Mouse (Mus musculus): ENCODE data around the gene Vmn2r85.
"Not testable (repeated sequence)": the region's sequence is repeated elsewhere in the genome, so short reads cannot be mapped to it uniquely, and the experiment has no call there.

Vmn2r85 gene

DNA sequence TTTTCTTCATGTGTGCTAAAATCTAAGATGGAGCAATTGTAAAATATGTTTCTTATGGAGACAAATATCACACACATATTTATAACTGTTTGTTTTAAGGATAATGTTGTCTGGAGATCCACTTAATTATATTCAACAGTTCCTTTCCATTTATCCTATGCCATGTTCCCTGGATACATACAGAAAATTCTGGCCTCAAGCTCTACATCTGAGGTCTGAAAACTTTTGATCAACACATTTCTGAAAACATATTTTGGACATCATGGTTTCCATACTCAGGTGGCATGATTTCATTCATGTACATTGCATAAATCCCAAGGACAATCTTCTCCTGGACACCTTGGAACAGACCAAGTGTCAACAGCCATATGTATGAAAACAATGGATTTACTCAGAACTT is at the start of gene Vmn2r85:
Gene Vmn2r85, minus strand, starts transcription at position 101 of the 400 bp plus-strand sequence.
- DNase-seq (ENCODE audit: low read depth, low spot score): not testable (repeated sequence)

DNA sequence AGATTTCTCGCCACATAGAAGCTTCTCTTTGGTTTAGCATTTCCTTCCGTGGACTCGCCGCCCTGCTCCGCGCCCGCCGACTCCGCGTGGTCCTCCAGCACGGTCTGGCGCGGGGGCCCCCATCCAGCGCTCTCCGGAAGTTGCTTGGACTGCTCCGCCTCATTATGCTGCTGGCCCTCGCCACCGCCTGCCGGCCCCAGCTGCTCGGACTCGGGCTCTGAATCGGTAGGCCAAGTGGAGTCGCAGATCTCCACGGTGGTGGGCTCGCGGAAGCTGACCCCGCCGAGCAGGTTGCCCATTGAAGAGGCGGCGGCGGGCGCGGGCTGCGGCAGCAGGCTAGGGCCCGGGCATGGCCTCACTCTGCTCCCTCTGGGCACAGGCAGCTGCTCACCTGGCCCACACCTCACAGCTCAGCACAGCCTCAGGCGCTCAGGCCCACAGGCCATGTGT is 40.8 kb upstream of the Vmn2r85 start:
- DNase-seq (ENCODE audit: low read depth, low spot score): peak; percentile 61

DNA sequence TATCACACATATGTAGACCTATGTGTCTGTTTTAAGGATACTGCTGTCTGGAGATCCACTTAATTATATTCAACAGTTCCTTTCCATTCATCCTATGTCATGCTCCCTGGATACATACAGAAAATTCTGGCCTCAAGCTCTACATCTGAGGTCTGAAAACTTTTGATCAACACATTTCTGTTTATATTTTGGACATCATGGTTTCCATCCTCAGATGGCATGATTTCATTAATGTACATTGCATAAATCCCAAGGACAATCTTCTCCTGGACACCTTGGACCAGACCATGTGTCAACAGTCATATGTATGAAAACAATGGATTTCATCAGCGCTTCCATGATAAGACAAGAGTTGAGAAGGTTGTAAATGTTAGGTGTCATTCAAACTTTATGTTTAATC is 26.4 kb upstream of the Vmn2r85 start, which contains the start of gene Vmn2r86:
Gene Vmn2r86, minus strand, starts transcription at position 101 of the 400 bp plus-strand sequence.
- DNase-seq (ENCODE audit: low read depth, low spot score): not testable (repeated sequence)

DNA sequence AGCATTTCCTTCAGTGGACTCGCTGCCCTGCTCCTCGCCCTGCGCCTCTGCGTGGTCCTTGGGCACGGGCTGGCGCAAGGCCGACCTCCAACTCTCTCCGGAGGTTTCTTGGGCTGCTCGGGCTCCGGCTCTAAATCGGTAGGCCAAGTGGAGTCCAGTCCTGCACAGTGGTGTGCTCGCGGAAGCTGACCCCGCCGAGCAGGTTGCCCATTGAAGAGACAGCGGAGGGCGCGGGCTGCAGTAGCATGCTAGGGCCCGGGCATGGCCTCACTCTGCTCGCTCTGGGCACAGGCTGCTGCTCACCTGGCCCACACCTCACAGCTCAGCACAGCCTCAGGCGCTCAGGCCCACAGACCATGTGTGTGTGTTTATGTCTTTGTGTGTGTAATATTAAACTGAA is 15.3 kb upstream of the Vmn2r85 start:
- peak; percentile 11 for DNase-seq (ENCODE audit: low read depth, low spot score)

DNA sequence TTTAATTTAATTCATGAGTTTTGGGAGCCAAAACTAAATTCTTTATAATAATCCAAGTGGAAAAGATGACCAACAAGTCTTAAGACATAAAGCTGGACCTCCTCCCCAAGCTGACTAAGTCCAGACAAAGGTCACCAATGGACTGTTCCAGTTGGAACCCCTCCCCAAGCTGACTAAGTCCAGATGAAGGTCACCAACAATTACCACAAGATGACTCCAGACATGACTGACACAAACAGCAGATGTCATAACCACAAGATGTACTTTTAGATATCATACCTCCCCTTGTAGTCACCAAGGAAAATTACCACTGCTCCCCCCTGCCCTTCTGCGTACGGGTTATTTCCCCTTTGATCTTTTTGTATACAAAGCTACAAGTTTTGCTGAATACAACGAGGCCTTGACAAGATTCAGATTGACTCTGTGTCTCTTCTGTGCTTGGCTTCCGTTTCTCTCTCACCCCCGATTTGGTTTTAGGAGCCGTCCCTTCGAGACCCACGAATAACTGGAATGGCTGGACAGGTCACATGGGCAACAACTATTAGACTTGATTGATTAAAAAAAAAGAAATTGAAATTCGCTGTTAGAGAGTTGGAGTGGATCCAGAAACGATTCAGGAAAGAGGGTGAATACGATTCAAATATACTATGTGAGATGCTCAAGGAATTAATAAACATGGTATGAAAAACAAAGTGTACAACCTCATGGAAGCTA is 4.8 kb upstream of the Vmn2r85 start:
- not testable (repeated sequence) for DNase-seq (ENCODE audit: low read depth, low spot score)

DNA sequence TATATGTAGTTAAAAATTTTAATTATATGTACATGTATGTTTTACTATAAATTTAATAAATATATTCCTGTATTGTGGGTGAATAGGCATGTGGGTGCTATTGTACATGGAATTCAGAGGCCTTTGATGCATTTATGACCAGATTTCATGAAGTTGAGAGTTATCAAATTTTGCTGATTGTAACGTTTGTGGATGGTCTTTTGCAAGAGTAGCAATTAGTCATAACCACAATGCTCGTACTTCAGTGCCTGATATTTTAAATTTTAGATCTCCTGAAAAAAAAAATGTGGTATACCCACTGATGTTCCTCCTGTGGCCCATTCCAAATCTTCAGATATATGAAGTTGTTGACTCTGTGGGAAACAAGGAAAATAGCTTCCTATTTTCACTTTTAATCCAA is 7.1 kb downstream of the Vmn2r85 start:
- not testable (repeated sequence) for DNase-seq (ENCODE audit: low read depth, low spot score)

- DNase-seq (ENCODE audit: low read depth, low spot score): peak; percentile 49
Measured at GRCm38 (mm10) chr10:130420401-130420800, 9.1 kb downstream of the Vmn2r85 start.

DNA sequence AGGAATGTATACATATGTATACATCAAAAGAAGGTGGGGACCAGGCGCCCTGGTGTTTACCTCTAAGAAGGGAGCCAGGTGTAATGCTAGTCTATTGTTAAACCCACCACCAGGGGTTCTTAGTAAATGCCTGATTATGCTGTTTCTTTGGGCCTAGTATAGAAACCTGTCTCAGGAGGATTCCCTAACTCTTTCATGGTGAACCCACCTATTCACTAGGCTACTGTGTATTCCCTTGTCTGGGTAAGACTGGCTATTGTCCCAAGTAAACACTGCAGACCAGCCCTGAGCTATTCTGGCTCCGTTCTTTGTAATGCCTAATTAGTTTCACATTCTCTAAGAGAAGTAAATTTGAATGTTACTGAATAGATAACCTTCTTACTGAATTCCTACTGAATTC is 9.5 kb downstream of the Vmn2r85 start:
- DNase-seq (ENCODE audit: low read depth, low spot score): peak; percentile 85

DNA sequence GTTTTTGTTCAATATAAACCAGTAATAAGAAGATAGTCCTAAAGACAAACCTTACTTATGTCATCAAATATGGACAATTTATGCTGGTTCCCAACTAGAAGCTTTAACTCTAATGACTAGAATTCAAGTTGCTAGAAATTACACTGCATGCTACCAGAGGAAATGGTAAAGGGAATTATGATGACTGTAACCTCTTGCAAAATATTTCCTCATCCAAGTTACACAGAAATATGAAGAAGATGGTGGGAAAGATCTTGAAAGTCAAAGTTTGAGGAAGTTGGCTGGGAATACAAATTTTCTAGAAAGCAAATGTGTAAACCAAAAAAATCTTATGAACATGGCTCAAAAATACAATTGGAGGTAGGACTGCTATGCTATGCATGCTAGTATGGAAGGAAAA is 13.2 kb downstream of the Vmn2r85 start:
- not testable (repeated sequence) for DNase-seq (ENCODE audit: low read depth, low spot score)

DNA sequence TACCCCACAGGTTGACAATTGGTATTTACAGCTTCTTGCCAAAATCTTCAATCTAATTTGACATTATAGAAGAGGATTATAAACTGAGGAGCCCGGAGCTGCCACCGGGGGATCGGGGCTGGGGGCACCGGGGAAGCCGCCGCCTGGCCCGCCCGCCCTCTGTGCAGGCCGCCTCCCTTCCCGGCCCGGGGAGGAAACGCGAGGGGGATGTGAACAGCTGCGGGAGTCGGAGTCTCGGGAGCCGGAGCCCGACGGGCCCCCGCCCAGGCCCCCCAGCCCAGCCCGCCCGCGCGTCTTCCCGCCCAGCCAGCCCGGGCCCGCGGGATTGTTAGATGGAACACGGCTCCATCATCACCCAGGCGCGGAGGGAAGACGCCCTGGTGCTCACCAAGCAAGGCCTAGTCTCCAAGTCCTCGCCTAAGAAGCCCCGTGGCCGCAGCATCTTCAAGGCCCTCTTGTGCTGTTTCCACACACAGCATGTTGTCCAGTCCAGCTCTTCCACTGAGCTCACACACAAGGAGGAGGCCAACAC is 17.3 kb downstream of the Vmn2r85 start:
- DNase-seq (ENCODE audit: low read depth, low spot score): not testable (repeated sequence)

DNA sequence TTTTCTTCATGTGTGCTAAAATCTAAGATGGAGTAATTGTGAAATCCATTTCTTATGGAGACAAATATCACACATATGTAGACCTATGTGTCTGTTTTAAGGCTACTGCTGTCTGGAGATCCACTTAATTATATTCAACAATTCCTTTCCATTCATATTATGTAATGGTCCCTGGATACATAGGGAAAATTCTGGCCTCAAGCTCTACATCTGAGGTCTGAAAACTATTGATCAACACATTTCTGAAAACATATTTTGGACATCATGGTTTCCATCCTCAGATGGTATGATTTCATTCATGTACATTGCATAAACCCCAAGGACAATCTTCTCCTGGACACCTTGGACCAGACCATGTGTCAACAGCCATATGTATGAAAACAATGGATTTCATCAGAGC is 35.3 kb downstream of the Vmn2r85 start, which contains the start of gene Vmn2r84:
Gene Vmn2r84, minus strand, starts transcription at position 101 of the 400 bp plus-strand sequence.
- DNase-seq (ENCODE audit: low read depth, low spot score): no peak

- no peak for DNase-seq (ENCODE audit: low read depth, low spot score)
Measured at GRCm38 (mm10) chr10:130375145-130375544, 54.4 kb downstream of the Vmn2r85 start.

DNA sequence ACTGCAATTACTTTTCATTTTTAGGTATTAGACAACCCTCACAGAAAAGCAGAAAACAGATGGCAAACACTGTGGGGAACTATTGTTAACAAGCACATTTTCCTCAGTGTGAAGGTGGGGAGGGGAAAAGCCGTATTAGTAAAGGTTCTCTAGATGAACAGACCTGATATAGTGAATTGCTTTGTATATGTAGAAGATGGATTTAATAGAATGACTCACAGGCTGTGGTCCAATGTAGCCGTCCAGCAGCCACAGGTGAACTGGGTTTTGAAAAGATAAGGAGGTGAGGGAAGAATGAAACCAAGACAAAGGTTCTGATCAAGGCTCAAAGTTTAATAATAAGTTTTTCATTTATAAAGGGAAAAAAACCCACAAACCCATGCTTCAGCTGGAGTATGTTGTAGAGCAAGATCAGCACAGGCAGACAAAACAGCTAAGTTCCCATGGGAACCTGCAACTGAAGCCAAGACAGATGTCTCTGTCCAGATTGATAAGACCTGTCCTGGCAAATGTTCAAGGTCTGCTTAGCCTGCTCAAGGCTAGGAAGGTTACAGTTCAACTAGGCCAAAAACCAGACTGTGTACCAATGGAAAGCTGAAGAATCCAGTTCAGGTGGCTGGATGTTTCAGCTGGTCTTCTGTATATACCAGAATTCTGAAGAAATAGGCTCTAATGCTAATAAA is 56.9 kb downstream of the Vmn2r85 start:
- DNase-seq (ENCODE audit: low read depth, low spot score): no peak

DNA sequence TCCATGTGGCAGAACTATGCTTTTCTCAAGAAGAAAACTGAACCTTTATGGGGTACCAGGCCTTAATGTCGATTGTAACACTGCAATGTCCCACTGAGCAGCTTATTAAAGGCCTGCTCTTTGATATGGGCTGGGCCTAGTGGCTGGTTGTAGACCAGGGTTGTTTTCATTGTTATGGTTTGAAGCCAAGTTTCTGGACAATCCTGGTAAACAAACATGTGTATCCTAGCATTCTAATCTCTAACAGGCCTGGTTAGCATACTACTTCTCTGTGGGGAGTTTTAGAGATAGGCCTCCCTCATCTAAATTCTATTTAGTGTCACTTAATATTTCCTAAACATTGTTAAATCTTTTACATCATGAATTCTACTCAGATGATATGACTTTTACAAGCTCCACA is 57.9 kb downstream of the Vmn2r85 start:
- no peak for DNase-seq (ENCODE audit: low read depth, low spot score)

DNA sequence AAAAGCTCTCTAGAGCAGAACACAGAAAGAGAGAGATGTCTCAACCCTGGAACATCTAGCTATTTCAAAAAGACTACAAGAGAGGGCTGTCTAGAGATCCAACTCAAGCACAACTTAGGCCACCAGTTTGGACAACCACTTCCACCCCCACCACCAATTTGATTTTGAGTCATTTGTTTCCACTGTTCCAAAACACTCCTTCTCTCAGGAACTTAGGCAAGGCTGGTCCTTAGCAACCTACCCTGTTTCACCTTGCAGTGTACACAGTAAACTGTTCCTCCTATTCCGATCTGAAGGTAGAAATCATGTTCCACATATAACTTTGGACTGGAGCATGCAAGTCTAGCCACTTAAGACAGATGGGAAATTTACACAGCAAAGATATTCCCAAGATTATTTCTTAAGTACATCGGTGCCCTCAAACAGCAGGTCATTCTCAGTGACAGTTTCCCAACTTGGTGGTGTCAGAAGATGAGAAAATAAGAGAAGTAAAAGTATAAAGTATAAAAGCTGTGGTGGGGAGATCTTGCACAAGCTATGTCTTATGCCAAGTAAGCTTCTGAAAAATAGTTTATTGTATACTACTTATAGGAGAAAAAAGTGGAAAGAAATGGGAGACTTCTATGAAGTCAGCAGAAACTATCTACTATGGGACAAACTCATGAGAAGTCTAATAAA is 59.4 kb downstream of the Vmn2r85 start:
- no peak for DNase-seq (ENCODE audit: low read depth, low spot score)

GRCm38 (mm10) chr10:130368384-130368783 is 61.1 kb downstream of the Vmn2r85 start:
- no peak for DNase-seq (ENCODE audit: low read depth, low spot score)

- DNase-seq (ENCODE audit: low read depth, low spot score): no peak
Measured at GRCm38 (mm10) chr10:130364766-130365165, 64.7 kb downstream of the Vmn2r85 start.

Data from ZHBTc4 (cell line).